Mouse (Mus musculus): ENCODE measurements around the gene Retreg1. TPM values are rescaled to one million over a fixed set of nuclear protein-coding genes. Genes with fewer than 3 reads are reported as not detected.

The Retreg1 gene
- polyA plus RNA-seq (2015; fragmentation: Nextera tagmentation; extraction: Ambion mirVana), result 4.7 and 5.5 TPM in 2 replicates

DNA sequence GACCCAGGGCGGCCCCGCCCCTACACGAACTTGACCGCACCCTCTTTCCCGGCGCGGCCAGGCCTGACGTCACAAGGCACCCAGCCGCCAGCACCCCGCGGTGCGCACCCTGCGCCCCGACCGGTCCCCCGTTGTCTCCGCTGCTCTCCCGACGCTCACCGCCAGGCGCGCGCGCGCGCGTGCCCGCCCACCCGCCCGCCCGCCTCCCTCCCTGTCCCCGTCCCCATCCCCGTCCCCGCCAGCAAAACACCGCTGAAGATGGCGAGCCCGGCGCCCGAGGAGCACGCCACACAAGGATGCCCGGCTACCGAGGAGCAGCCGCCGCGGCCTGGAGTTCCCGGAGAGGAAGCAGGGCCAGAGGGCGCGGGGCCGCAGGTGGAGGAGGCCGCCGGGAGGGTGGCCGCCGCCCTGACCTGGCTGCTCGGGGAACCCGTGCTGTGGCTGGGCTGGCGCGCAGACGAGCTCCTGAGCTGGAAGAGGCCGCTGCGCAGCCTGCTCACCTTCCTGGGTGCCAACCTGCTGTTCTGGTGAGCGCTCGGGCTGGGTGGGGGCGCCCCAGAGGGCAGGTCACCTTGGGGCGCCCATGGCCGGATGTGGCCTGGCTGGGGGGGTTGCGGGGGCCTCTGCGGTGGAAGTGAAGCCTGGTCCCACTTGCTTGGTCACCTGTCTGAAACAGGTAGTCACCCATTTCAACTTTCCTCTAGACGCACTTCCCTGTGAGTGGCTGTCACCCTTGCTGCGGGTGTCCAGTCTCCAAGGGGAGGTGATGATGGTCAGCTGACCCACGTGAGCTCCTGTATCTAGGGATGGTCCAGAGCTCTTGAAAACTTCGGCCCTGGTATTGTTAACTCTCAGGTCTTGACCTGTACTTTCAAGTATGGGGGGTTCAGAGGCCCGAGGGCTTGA is at the start of gene Retreg1:
Gene Retreg1 (plus strand): TSS at position 95 of the 906 bp plus-strand sequence.
- no peak within 1 kb of the TSS for H3K27ac ChIP-seq
- no peaks in the 10 kb centered on the region for H3K9me3 ChIP-seq
- peaks cover 32% of the 10 kb centered on the region for H3K27me3 ChIP-seq
- peaks cover 12% of the 10 kb centered on the region for H3K4me1 ChIP-seq
- H3K9ac ChIP-seq, result peak within 1 kb of the TSS; percentile 82
- H3K4me3 ChIP-seq, result peak within 1 kb of the TSS; percentile 80
- peak within 1 kb of the TSS; percentile 80 for H3K4me2 ChIP-seq
- no peaks in the 10 kb centered on the region for H3K36me3 ChIP-seq
- peak; percentile 78 for ATAC-seq (ENCODE audit: insufficient number of reproducible peaks, insufficient read depth, low FRiP score, low TSS enrichment, low read depth)
- WGBS, result 2% methylated on average over 64 of the region's 72 CpGs

DNA sequence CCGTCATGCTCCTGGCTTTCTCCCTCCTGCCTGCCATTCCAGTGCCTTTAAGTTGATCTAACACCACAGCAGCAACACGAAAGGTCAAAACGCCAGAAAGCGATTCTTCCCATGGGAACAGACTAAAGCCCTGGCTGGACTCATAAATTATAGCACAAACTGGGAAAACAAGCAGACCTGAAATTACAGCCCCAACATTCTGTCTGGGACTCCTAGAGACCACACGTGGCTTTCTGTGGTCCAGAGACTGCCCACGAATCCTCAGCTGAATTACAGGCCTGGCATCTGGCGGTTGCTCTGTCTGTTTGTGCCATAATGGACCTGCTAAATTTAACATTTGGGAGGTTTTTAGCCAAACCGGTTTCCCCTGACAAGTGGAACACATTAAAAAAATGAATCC is 48.9 kb upstream of the Retreg1 start:
- Histone ChIP-seq H3K9ac (no peak overlapping the region), H3K36me3 (peaks cover 70% of the 10 kb centered on the region)

DNA sequence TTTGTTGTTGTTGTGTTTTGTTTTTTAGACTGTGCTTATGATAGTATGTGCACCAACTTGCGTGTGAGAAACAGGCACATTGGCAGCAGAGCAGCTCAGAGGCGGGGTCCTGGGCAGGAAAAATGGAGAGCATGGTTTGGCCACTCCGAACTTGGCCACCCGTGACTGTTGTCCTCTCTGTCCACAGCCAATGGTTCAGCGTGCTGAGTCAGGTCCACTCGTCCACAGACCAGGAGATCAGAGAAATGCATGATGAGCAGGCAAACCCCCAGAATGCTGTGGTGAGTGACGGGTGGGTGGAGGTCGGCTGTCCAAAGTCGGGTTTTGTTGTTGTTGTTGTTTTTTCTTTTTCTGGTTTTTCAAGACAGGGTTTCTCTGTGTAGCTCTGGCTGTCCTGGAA is 47.5 kb upstream of the Retreg1 start:
- H3K36me3 ChIP-seq, result peaks cover 74% of the 10 kb centered on the region
- H3K4me1 ChIP-seq, result peaks cover 10% of the 10 kb centered on the region
- 92% methylated on average over 9 of the region's 9 CpGs for WGBS

More for the DNA sequence above, 48.9 kb upstream of the Retreg1 start:
- Histone ChIP-seq H3K27ac (no peak overlapping the region), H3K4me3 (no peak overlapping the region), H3K4me2 (no peak overlapping the region), H3K27me3 (no peaks in the 10 kb centered on the region), H3K9me3 (no peaks in the 10 kb centered on the region), H3K4me1 (peaks cover 10% of the 10 kb centered on the region)
- ATAC-seq (ENCODE audit: insufficient number of reproducible peaks, insufficient read depth, low FRiP score, low TSS enrichment, low read depth), result 0 out of 2 replicates have a peak, but pooled peaks have one; percentile 32
- 69% methylated on average over 8 of the region's 8 CpGs for WGBS

DNA sequence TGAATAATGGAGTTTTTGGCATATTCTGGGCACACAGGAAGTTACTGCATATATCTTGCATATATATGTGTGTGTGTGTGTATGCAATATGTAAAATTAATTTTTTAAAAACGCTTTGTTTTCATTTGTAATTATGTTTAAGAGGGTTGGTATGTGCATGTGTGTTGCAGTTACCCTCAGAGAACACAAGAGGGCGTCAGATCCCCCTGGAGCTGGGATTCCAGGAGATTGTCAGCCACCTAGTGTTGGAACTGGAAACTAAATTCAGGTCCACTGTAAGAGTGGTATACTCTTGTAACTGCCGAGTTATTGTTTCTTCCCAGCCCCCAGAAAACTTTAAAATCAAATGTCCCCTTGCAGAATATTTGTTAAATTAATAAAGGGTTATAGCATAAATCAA is 46.6 kb upstream of the Retreg1 start:
- peaks cover 76% of the 10 kb centered on the region for H3K36me3 ChIP-seq
- 56% methylated on average over 3 of the region's 3 CpGs for WGBS
- no peak overlapping the region for H3K27ac ChIP-seq
- no peak overlapping the region for H3K4me2 ChIP-seq
- no peaks in the 10 kb centered on the region for H3K9me3 ChIP-seq
- peaks cover 5% of the 10 kb centered on the region for H3K4me1 ChIP-seq
- no peak overlapping the region for H3K9ac ChIP-seq
- ATAC-seq (ENCODE audit: insufficient number of reproducible peaks, insufficient read depth, low FRiP score, low TSS enrichment, low read depth), result no peak
- no peak overlapping the region for H3K4me3 ChIP-seq
- H3K27me3 ChIP-seq, result no peaks in the 10 kb centered on the region

More for the DNA sequence above, 47.5 kb upstream of the Retreg1 start:
- Histone ChIP-seq H3K4me3 (no peak overlapping the region), H3K27me3 (no peaks in the 10 kb centered on the region), H3K4me2 (no peak overlapping the region), H3K9ac (no peak overlapping the region), H3K27ac (no peak overlapping the region), H3K9me3 (no peaks in the 10 kb centered on the region)
- no peak for ATAC-seq (ENCODE audit: insufficient number of reproducible peaks, insufficient read depth, low FRiP score, low TSS enrichment, low read depth)

DNA sequence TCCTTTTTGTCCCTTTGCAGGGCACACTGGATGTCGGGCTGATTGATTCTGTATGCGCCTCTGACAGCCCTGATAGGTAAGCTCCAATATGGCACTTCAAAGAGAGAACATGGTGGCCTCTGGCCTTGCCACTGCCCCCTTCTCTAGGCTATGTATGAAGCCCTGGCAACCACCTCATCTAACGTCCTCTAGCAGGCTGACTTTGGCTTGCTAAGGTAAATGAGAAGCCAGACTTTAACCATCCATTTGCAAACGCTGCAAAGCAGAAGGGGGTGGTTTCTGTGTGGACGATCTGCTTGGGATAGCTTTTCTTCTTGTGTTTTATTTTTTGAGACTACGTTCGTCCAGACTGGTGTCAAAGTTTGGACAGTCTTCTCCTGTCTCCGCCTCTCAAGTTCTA is 45.8 kb upstream of the Retreg1 start:
- 89% methylated on average over 8 of the region's 8 CpGs for WGBS
- Histone ChIP-seq H3K27ac (no peak overlapping the region), H3K4me1 (peaks cover 5% of the 10 kb centered on the region), H3K4me3 (no peak overlapping the region), H3K9ac (no peak overlapping the region), H3K36me3 (peaks cover 84% of the 10 kb centered on the region), H3K9me3 (no peaks in the 10 kb centered on the region), H3K4me2 (no peak overlapping the region), H3K27me3 (no peaks in the 10 kb centered on the region)
- ATAC-seq (ENCODE audit: insufficient number of reproducible peaks, insufficient read depth, low FRiP score, low TSS enrichment, low read depth), result no peak

DNA sequence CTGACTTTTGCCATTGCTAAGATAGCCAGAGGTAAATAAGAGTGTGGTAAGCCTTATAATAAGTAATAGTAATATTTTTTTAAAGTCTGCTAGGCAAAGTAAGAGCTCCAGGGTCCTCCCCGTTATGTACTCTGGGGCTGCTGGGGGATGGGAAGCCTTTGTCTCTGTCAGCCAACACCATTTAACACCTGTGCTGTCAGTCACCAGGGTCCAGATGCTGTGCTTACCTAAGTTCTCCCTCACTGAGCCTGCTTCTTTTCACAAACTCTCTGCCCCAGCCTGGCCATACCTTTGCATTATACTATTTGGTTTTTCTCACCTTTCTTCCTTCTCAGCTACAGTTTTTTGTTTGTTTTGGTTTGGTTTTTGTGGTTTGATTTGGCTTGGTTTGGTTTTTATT is 45.1 kb upstream of the Retreg1 start:
- ATAC-seq (ENCODE audit: insufficient number of reproducible peaks, insufficient read depth, low FRiP score, low TSS enrichment, low read depth), result no peak
- Histone ChIP-seq H3K4me3 (no peak overlapping the region), H3K36me3 (peaks cover 86% of the 10 kb centered on the region), H3K9ac (no peak overlapping the region), H3K9me3 (no peaks in the 10 kb centered on the region), H3K4me1 (peaks cover 5% of the 10 kb centered on the region), H3K4me2 (no peak overlapping the region), H3K27me3 (no peaks in the 10 kb centered on the region), H3K27ac (no peak overlapping the region)
- WGBS, result 75% methylated on average over 1 of the region's 1 CpGs

GRCm38 (mm10) chr15:25801726-25802125 is 41.3 kb upstream of the Retreg1 start:
- Histone ChIP-seq H3K27me3 (no peaks in the 10 kb centered on the region), H3K9me3 (no peaks in the 10 kb centered on the region), H3K36me3 (peaks cover 96% of the 10 kb centered on the region)

DNA sequence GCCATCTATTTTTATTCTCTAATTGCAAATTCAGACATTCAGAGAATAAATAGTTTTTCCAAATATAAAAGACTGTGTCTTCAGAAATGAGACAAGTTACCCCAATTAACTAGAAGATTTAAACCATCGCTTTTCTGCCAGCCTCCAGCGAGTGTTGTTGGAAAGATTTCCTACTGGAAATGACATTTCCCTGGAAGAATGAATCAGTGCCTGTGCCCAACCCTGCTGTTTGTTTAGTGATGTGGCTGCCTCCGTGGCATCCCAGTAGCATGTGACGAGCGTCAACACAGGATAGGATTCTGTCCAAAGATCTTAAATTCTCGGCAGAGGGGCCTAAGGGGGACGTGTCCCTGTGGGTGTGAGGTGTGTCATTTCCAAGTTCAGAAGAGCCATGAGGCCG is 40.8 kb upstream of the Retreg1 start:
- 89% methylated on average over 8 of the region's 8 CpGs for WGBS
- peaks cover 96% of the 10 kb centered on the region for H3K36me3 ChIP-seq
- no peak overlapping the region for H3K9ac ChIP-seq
- no peaks in the 10 kb centered on the region for H3K27me3 ChIP-seq
- H3K9me3 ChIP-seq, result no peaks in the 10 kb centered on the region
- no peaks in the 10 kb centered on the region for H3K4me1 ChIP-seq
- no peak overlapping the region for H3K4me3 ChIP-seq
- no peak overlapping the region for H3K27ac ChIP-seq
- H3K4me2 ChIP-seq, result no peak overlapping the region
- no peak for ATAC-seq (ENCODE audit: insufficient number of reproducible peaks, insufficient read depth, low FRiP score, low TSS enrichment, low read depth)

More at GRCm38 (mm10) chr15:25801726-25802125, 41.3 kb upstream of the Retreg1 start:
- no peak overlapping the region for H3K4me2 ChIP-seq
- H3K4me3 ChIP-seq, result no peak overlapping the region
- no peak overlapping the region for H3K27ac ChIP-seq
- no peak for ATAC-seq (ENCODE audit: insufficient number of reproducible peaks, insufficient read depth, low FRiP score, low TSS enrichment, low read depth)
- no peaks in the 10 kb centered on the region for H3K4me1 ChIP-seq
- no peak overlapping the region for H3K9ac ChIP-seq
- WGBS, result 85% methylated on average over 5 of the region's 5 CpGs

- no peak for ATAC-seq (ENCODE audit: insufficient number of reproducible peaks, insufficient read depth, low FRiP score, low TSS enrichment, low read depth)
- Histone ChIP-seq H3K4me3 (no peak overlapping the region), H3K27ac (no peak overlapping the region), H3K9ac (no peak overlapping the region), H3K27me3 (no peaks in the 10 kb centered on the region), H3K9me3 (no peaks in the 10 kb centered on the region), H3K4me1 (no peaks in the 10 kb centered on the region), H3K4me2 (no peak overlapping the region), H3K36me3 (peaks cover 96% of the 10 kb centered on the region)
- WGBS, result 80% methylated on average over 15 of the region's 15 CpGs
Observed at GRCm38 (mm10) chr15:25803111-25803510, 39.9 kb upstream of the Retreg1 start.

- H3K27ac ChIP-seq, result no peak overlapping the region
- WGBS, result 80% methylated on average over 21 of the region's 21 CpGs
- 0 out of 2 replicates have a peak, but pooled peaks have one; percentile 10 for ATAC-seq (ENCODE audit: insufficient number of reproducible peaks, insufficient read depth, low FRiP score, low TSS enrichment, low read depth)
- H3K9me3 ChIP-seq, result no peaks in the 10 kb centered on the region
- H3K27me3 ChIP-seq, result no peaks in the 10 kb centered on the region
- no peaks in the 10 kb centered on the region for H3K4me1 ChIP-seq
- H3K4me3 ChIP-seq, result no peak overlapping the region
- H3K36me3 ChIP-seq, result peaks cover 96% of the 10 kb centered on the region
- no peak overlapping the region for H3K4me2 ChIP-seq
- H3K9ac ChIP-seq, result no peak overlapping the region
Observed at GRCm38 (mm10) chr15:25805336-25806110, 37.5 kb upstream of the Retreg1 start.

DNA sequence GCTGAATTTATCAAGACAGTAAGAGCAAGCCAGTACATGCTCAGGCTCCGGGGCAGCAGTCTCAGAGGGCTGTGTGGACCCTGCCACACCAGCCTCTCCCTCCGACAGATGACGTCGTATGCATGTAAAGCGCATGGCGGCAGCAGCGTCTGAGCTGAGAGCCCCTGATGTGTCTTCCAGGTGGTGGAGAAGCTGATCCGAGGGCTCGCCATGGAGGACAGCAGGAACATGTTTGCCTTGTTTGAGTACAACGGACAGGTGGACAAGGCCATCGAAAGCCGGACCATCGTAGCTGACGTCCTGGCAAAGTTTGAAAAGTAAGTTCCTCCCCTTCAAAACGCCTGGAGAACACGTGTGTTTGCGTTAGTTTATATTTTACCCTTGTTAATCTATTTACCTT is 36.6 kb upstream of the Retreg1 start:
- Histone ChIP-seq H3K4me1 (no peaks in the 10 kb centered on the region), H3K27ac (0 out of 2 replicates have a peak overlapping the region, but pooled peaks have one; percentile 44), H3K9ac (no peak overlapping the region), H3K4me2 (no peak overlapping the region), H3K9me3 (no peaks in the 10 kb centered on the region), H3K4me3 (no peak overlapping the region), H3K27me3 (no peaks in the 10 kb centered on the region), H3K36me3 (peaks cover 96% of the 10 kb centered on the region)
- ATAC-seq (ENCODE audit: insufficient number of reproducible peaks, insufficient read depth, low FRiP score, low TSS enrichment, low read depth), result no peak
- 88% methylated on average over 17 of the region's 17 CpGs for WGBS

Data from embryonic facial prominence, embryonic 13.5 days (tissue).